Comparison of ENCODE assay signal across 22 mouse cellular contexts in genomic region chr11:116556308-116556707, GRCm38 (mm10). TPM values are rescaled to one million over a fixed set of nuclear protein-coding genes. Genes with fewer than 3 reads are reported as not detected.
A peak's percentile ranks its signal among the peaks of the same experiment; 100 is the strongest.
DNase-seq lines count a peak whose midpoint lies in the region; ATAC-seq and TF ChIP-seq lines count a peak whose summit lies in the region.
"Had no signal": no experiment of that assay in that cellular context is flagged by ENCODE, and none has a peak within 500 bp of the region (broad histone marks: within the 10 kb centered on the region; RNA-seq: fewer than 3 reads in every experiment).

No protein-coding gene starts in this region.

- H3K27me3 ChIP-seq in heart, embryonic 13.5 days (replicated peaks) = no peaks in the 10 kb centered on the region
- no peaks in the 10 kb centered on the region for H3K27me3 ChIP-seq in kidney, embryonic 14.5 days (ENCODE audit: control insufficient read depth, insufficient read depth, low read length)
- no peaks in the 10 kb centered on the region for H3K27me3 ChIP-seq in midbrain, postnatal 0 days (ENCODE audit: insufficient read depth, low read length)
- H3K27me3 ChIP-seq in midbrain, embryonic 11.5 days (ENCODE audit: control insufficient read depth, insufficient read depth, low read length) = no peaks in the 10 kb centered on the region
- H3K27me3 ChIP-seq: embryonic facial prominence, embryonic 12.5 days; lung, embryonic 15.5 days had no signal

- peaks cover 64% of the 10 kb centered on the region for H3K4me1 ChIP-seq in heart, embryonic 13.5 days
- peaks cover 15% of the 10 kb centered on the region; the same call in 1 of the 2 replicates for H3K4me1 ChIP-seq in kidney, embryonic 14.5 days (ENCODE audit: control insufficient read depth, insufficient read depth, low read length)
- peaks cover 20% of the 10 kb centered on the region for H3K4me1 ChIP-seq in midbrain, postnatal 0 days (ENCODE audit: insufficient read depth, low read length)
- H3K4me1 ChIP-seq in midbrain, embryonic 11.5 days (ENCODE audit: control insufficient read depth, insufficient read depth, low read length) = no peaks in the 10 kb centered on the region; the same call in none of the 2 replicates

- H3K9ac ChIP-seq in heart, embryonic 13.5 days = peak overlapping the region; percentile 50
- no peak overlapping the region for H3K9ac ChIP-seq in kidney, embryonic 14.5 days (ENCODE audit: low read depth, low read length)
- H3K9ac ChIP-seq in midbrain, postnatal 0 days (replicated peaks; ENCODE audit: low read length, poor library complexity, severe bottlenecking) = no peak overlapping the region
- H3K9ac ChIP-seq in midbrain, embryonic 11.5 days (ENCODE audit: low read length) = no peak overlapping the region
- H3K9ac ChIP-seq: embryonic facial prominence, embryonic 12.5 days; lung, embryonic 15.5 days had no signal

- no peak for TF ChIP-seq CTCF in midbrain, postnatal 0 days (IDR thresholded peaks at IDR 0.05)

- H3K27ac ChIP-seq in heart, embryonic 13.5 days (replicated peaks) = peak overlapping the region; percentile 5; the same call in 1 of the 2 replicates
- 0 out of 2 replicates have a peak overlapping the region, but pooled peaks have one; percentile 11 for H3K27ac ChIP-seq in kidney, embryonic 14.5 days (ENCODE audit: low read depth, low read length)
- peak overlapping the region; percentile 57 for H3K27ac ChIP-seq in midbrain, postnatal 0 days (ENCODE audit: low read depth, low read length)
- no peak overlapping the region for H3K27ac ChIP-seq in midbrain, embryonic 11.5 days (ENCODE audit: low read depth, low read length)
- H3K27ac ChIP-seq: embryonic facial prominence, embryonic 12.5 days; lung, embryonic 15.5 days had no signal

- peak overlapping the region; percentile 10 for H3K4me2 ChIP-seq in heart, embryonic 13.5 days
- no peak overlapping the region for H3K4me2 ChIP-seq in kidney, embryonic 14.5 days (replicated peaks; ENCODE audit: low read depth, low read length)
- no peak overlapping the region for H3K4me2 ChIP-seq in midbrain, postnatal 0 days (ENCODE audit: low read depth, low read length, poor library complexity, severe bottlenecking)
- H3K4me2 ChIP-seq in midbrain, embryonic 11.5 days = no peak overlapping the region
- H3K4me2 ChIP-seq: embryonic facial prominence, embryonic 12.5 days; lung, embryonic 15.5 days had no signal

- H3K9me3 ChIP-seq in heart, embryonic 13.5 days = no peaks in the 10 kb centered on the region
- no peaks in the 10 kb centered on the region for H3K9me3 ChIP-seq in kidney, embryonic 14.5 days (ENCODE audit: control insufficient read depth, low read length)
- H3K9me3 ChIP-seq in midbrain, postnatal 0 days (ENCODE audit: low read length) = no peaks in the 10 kb centered on the region
- no peaks in the 10 kb centered on the region for H3K9me3 ChIP-seq in midbrain, embryonic 11.5 days (ENCODE audit: control insufficient read depth, low read length)
- H3K9me3 ChIP-seq: embryonic facial prominence, embryonic 12.5 days; G1E; lung, embryonic 15.5 days had no signal

- H3K36me3 ChIP-seq in heart, embryonic 13.5 days = no peaks in the 10 kb centered on the region
- H3K36me3 ChIP-seq in kidney, embryonic 14.5 days (ENCODE audit: control insufficient read depth, insufficient read depth, low read length) = no peaks in the 10 kb centered on the region
- no peaks in the 10 kb centered on the region for H3K36me3 ChIP-seq in midbrain, postnatal 0 days (ENCODE audit: insufficient read depth, low read length)
- H3K36me3 ChIP-seq in midbrain, embryonic 11.5 days (ENCODE audit: control insufficient read depth, insufficient read depth, low read length) = no peaks in the 10 kb centered on the region
- H3K36me3 ChIP-seq: embryonic facial prominence, embryonic 12.5 days; lung, embryonic 15.5 days had no signal

- peak; percentile 33 for DNase-seq in cerebellum, adult 11 months
- no peak for DNase-seq in cerebellum, adult 11-12 months
- DNase-seq in heart, postnatal 10 days = no peak
- DNase-seq in kidney, adult 9 months = no peak
- no peak for DNase-seq in midbrain, postnatal 0 days (ENCODE audit: low spot score)
- no peak for DNase-seq in midbrain, embryonic 11.5 days (ENCODE audit: low spot score, missing footprints)
- DNase-seq: adrenal gland, postnatal 36 days; cerebellum, adult 9-10 months; kidney, adult 18-20 months; kidney, postnatal 4 days; right cerebral cortex, postnatal 25 days had no signal

- intact Hi-C loops in heart, postnatal 10 days (cut with DNase I) = loop anchor here (10.0 kb wide), 1 partner anchor 248 kb away; no protein-coding TSS in a partner anchor

- 0 out of 2 replicates have a peak, but pooled peaks have one; percentile 4 for ATAC-seq in heart, embryonic 13.5 days (ENCODE audit: extremely low read depth, insufficient number of reproducible peaks, low FRiP score, low TSS enrichment)
- ATAC-seq in kidney, embryonic 14.5 days (ENCODE audit: low FRiP score, low TSS enrichment) = no peak
- ATAC-seq in midbrain, postnatal 0 days (ENCODE audit: low FRiP score) = no peak
- ATAC-seq in midbrain, embryonic 11.5 days (ENCODE audit: low FRiP score) = no peak
- ATAC-seq: CD4-positive, CD25-positive, alpha-beta regulatory T cell, adult 4 months; forebrain, embryonic 16.5 days had no signal

- WGBS in heart, embryonic 13.5 days = 36% methylated on average over 6 of the region's 6 CpGs
- 45% methylated on average over 6 of the region's 6 CpGs for WGBS in kidney, embryonic 14.5 days
- 63% methylated on average over 6 of the region's 6 CpGs for WGBS in midbrain, postnatal 0 days
- 77% methylated on average over 6 of the region's 6 CpGs for WGBS in midbrain, embryonic 11.5 days

- no peak overlapping the region for H3K4me3 ChIP-seq in heart, embryonic 13.5 days
- no peak overlapping the region for H3K4me3 ChIP-seq in kidney, embryonic 14.5 days (ENCODE audit: low read length)
- no peak overlapping the region for H3K4me3 ChIP-seq in midbrain, postnatal 0 days (ENCODE audit: low read depth, low read length)
- H3K4me3 ChIP-seq in midbrain, embryonic 11.5 days (ENCODE audit: low read depth, low read length) = no peak overlapping the region
- H3K4me3 ChIP-seq: embryonic facial prominence, embryonic 12.5 days; lung, embryonic 15.5 days had no signal

RNA-seq across cellular contexts. Expression of gene Ube2o, which starts 24.9 kb away (rescaled TPM):
- polyA plus RNA-seq in heart, embryonic 13.5 days (2015; fragmentation: Nextera tagmentation; extraction: Ambion mirVana) = 7.9 and 8.3 TPM in 2 replicates
- 10 to 100 TPM; 28.5 to 33.7 TPM for total RNA-seq in heart, postnatal 10 days (2021)
- 11.2 and 13.5 TPM in 2 replicates for polyA plus RNA-seq in kidney, embryonic 14.5 days (2014; fragmentation: Nextera tagmentation; extraction: Ambion mirVana)
- 109 and 112 TPM in 2 replicates for total RNA-seq in midbrain, postnatal 0 days (2014; rRNA removed)
- polyA plus RNA-seq in midbrain, postnatal 0 days (2015; fragmentation: Nextera tagmentation; extraction: Ambion mirVana) = 35.2 and 35.7 TPM in 2 replicates
- 13.6 and 18.7 TPM in 2 replicates for polyA plus RNA-seq in midbrain, embryonic 11.5 days (2014; fragmentation: Nextera tagmentation; extraction: Ambion mirVana)

RNA-seq across cellular contexts. Expression of gene Sphk1, which starts 25.6 kb away (rescaled TPM):
- polyA plus RNA-seq in heart, embryonic 13.5 days (2015; fragmentation: Nextera tagmentation; extraction: Ambion mirVana) = 2.0 and 2.6 TPM in 2 replicates
- total RNA-seq in heart, postnatal 10 days (2021) = 1 to 10 TPM; 2.5 to 3.9 TPM
- 3.0 and 3.7 TPM in 2 replicates for polyA plus RNA-seq in kidney, embryonic 14.5 days (2014; fragmentation: Nextera tagmentation; extraction: Ambion mirVana)
- 12.2 and 12.4 TPM in 2 replicates for total RNA-seq in midbrain, postnatal 0 days (2014; rRNA removed)
- 9.3 and 13.8 TPM in 2 replicates for polyA plus RNA-seq in midbrain, postnatal 0 days (2015; fragmentation: Nextera tagmentation; extraction: Ambion mirVana)
- 7.1 and 8.3 TPM in 2 replicates for polyA plus RNA-seq in midbrain, embryonic 11.5 days (2014; fragmentation: Nextera tagmentation; extraction: Ambion mirVana)

RNA-seq across cellular contexts. Expression of gene Aanat, which starts 29.9 kb away (rescaled TPM):
- not detected in 2 replicates for polyA plus RNA-seq in heart, embryonic 13.5 days (2015; fragmentation: Nextera tagmentation; extraction: Ambion mirVana)
- not detected for total RNA-seq in heart, postnatal 10 days (2021)
- polyA plus RNA-seq in kidney, embryonic 14.5 days (2014; fragmentation: Nextera tagmentation; extraction: Ambion mirVana) = not detected in 2 replicates
- 0.52 and 0.82 TPM in 2 replicates for total RNA-seq in midbrain, postnatal 0 days (2014; rRNA removed)
- polyA plus RNA-seq in midbrain, postnatal 0 days (2015; fragmentation: Nextera tagmentation; extraction: Ambion mirVana) = 0.90 and 0.94 TPM in 2 replicates
- not detected in 2 replicates for polyA plus RNA-seq in midbrain, embryonic 11.5 days (2014; fragmentation: Nextera tagmentation; extraction: Ambion mirVana)
- total RNA-seq: adrenal gland, postnatal 36 days; G1E; gastrocnemius, adult 18-20 months; heart, adult 18-20 months had no signal
- polyA plus RNA-seq: CD4-positive, CD25-positive, alpha-beta regulatory T cell, adult 4 months; embryonic facial prominence, embryonic 12.5 days; forebrain, embryonic 16.5 days; G1E; lung, embryonic 15.5 days; stomach, embryonic 16.5 days; thymus, postnatal 0 days had no signal
